Mouse (Mus musculus) CH12.LX (cell line): Measurements from ENCODE around the gene Rps3a1. TPM values are rescaled to one million over a fixed set of nuclear protein-coding genes. Genes with fewer than 3 reads are reported as not detected.

Experiments
- DNase-seq: peaks from one replicate; pipeline ENCODE4 v3.0.0-alpha.2; 2013; ENCODE audit errors: extremely low read depth
- H3K27ac ChIP-seq: 2 replicates; pipeline ENCODE4 v1.5.1; 2012; ENCODE audit warnings: low read depth, mild to moderate bottlenecking, control low read depth, moderate library complexity; ENCODE audit not compliant: insufficient read depth
- H3K27me3 ChIP-seq: replicated peaks from 2 replicates; pipeline ENCODE3; 2012; ENCODE audit warnings: inconsistent platforms
- H3K36me3 ChIP-seq, 2 experiments: replicated peaks in 1 of 2; 2 replicates each; pipeline versions ENCODE3 to v1.6.1; 2012; ENCODE audit warnings: inconsistent platforms in 1 of 2, low read length in 1 of 2, mild to moderate bottlenecking in 1 of 2, mixed read lengths in 1 of 2, moderate library complexity in 1 of 2; ENCODE audit not compliant: control insufficient read depth in 1 of 2, insufficient read depth in 1 of 2
- H3K4me1 ChIP-seq, 2 experiments: 2 replicates each; pipeline ENCODE4 v1.6.1; 2012; ENCODE audit warnings: inconsistent platforms in 1 of 2, moderate library complexity in 1 of 2; ENCODE audit not compliant: insufficient read depth in 2 of 2, control insufficient read depth in 1 of 2
- H3K4me2 ChIP-seq: 2 replicates; pipeline ENCODE4 v1.6.1; 2012; ENCODE audit warnings: low read depth, mild to moderate bottlenecking, control low read depth; ENCODE audit not compliant: poor library complexity, insufficient read depth, severe bottlenecking
- H3K4me3 ChIP-seq, 3 experiments: fragments of 150-350 bp in 1 of 3; sonication (generic) in 1 of 3; replicated peaks in 1 of 3; 2 replicates each; pipeline versions ENCODE3 to v1.5.1; 2011 to 2012; ENCODE audit warnings: low read depth in 2 of 3, low read length in 2 of 3, mild to moderate bottlenecking in 2 of 3, moderate library complexity in 2 of 3, control low read depth in 1 of 3, improper control_type of control experiment in 1 of 3, inconsistent platforms in 1 of 3, mixed read lengths in 1 of 3; ENCODE audit not compliant: poor library complexity in 1 of 3
- H3K79me2 ChIP-seq: replicated peaks from 2 replicates; pipeline ENCODE4 v1.6.1; 2012; ENCODE audit warnings: mild to moderate bottlenecking, moderate library complexity; ENCODE audit not compliant: control insufficient read depth, poor library complexity, insufficient read depth, severe bottlenecking; ENCODE audit errors: extremely low read depth
- H3K9ac ChIP-seq: 2 replicates; pipeline ENCODE4 v1.6.1; 2012; ENCODE audit warnings: low read depth, mild to moderate bottlenecking, control low read depth, moderate library complexity; ENCODE audit not compliant: insufficient read depth
- H3K9me3 ChIP-seq: replicated peaks from 2 replicates; pipeline ENCODE3; 2012; ENCODE audit warnings: low read length, inconsistent platforms, mixed read lengths
- BHLHE40 ChIP-seq: IDR thresholded peaks from 2 replicates; pipeline ENCODE4 v1.6.1; 2011; ENCODE audit warnings: mild to moderate bottlenecking, low read depth, low read length, improper control_type of control experiment
- CHD1 ChIP-seq: IDR thresholded peaks from 2 replicates; pipeline ENCODE4 v1.6.1; 2012; ENCODE audit warnings: low read depth, low read length, improper control_type of control experiment, inconsistent platforms
- CHD2 ChIP-seq: IDR thresholded peaks from 2 replicates; pipeline ENCODE4 v1.6.1; 2011; ENCODE audit warnings: low read length, improper control_type of control experiment
- E2F4 ChIP-seq: IDR thresholded peaks from 2 replicates; pipeline ENCODE4 v1.6.1; 2011; ENCODE audit warnings: low read depth, low read length, improper control_type of control experiment; ENCODE audit not compliant: insufficient replicate concordance
- ELF1 ChIP-seq: IDR thresholded peaks from 2 replicates; pipeline ENCODE4 v1.6.1; 2014; ENCODE audit warnings: low read depth, mild to moderate bottlenecking, inconsistent platforms, low read length, improper control_type of control experiment
- EP300 ChIP-seq: IDR thresholded peaks from 2 replicates; pipeline ENCODE4 v1.6.1; 2011; ENCODE audit warnings: low read length, improper control_type of control experiment
- ETS1 ChIP-seq: conservative IDR thresholded peaks from 2 replicates; pipeline ENCODE4 v1.6.1; 2012; ENCODE audit warnings: low read depth, mild to moderate bottlenecking, inconsistent platforms, low read length, improper control_type of control experiment, moderate library complexity
- GABPA ChIP-seq: IDR thresholded peaks from 2 replicates; pipeline ENCODE4 v1.6.1; 2012; ENCODE audit warnings: low read depth, low read length, improper control_type of control experiment, inconsistent platforms; ENCODE audit not compliant: insufficient replicate concordance
- IRF4 ChIP-seq: IDR thresholded peaks from 2 replicates; pipeline ENCODE4 v1.6.1; 2014; ENCODE audit warnings: low read depth, mild to moderate bottlenecking, inconsistent platforms, low read length, improper control_type of control experiment
- JUN ChIP-seq: IDR thresholded peaks from 2 replicates; pipeline ENCODE4 v1.6.1; 2011; ENCODE audit warnings: low read depth, mild to moderate bottlenecking, low read length, improper control_type of control experiment, moderate library complexity; ENCODE audit not compliant: insufficient read depth
- JUND ChIP-seq: conservative IDR thresholded peaks from 2 replicates; pipeline ENCODE4 v1.6.1; 2011; ENCODE audit warnings: low read depth, low read length, improper control_type of control experiment
- KAT2A ChIP-seq: IDR thresholded peaks from 2 replicates; pipeline ENCODE4 v1.6.1; 2012; ENCODE audit warnings: low read length, improper control_type of control experiment, inconsistent platforms; ENCODE audit not compliant: insufficient replicate concordance
- MAFK ChIP-seq: IDR thresholded peaks from 2 replicates; pipeline ENCODE4 v1.6.1; 2011; ENCODE audit warnings: low read length, improper control_type of control experiment; ENCODE audit not compliant: insufficient replicate concordance
- MAX ChIP-seq: IDR thresholded peaks from 2 replicates; pipeline ENCODE4 v1.6.1; 2011; ENCODE audit warnings: low read length, improper control_type of control experiment
- MAZ ChIP-seq: IDR thresholded peaks from 2 replicates; pipeline ENCODE4 v1.6.1; 2012; ENCODE audit warnings: low read depth, mild to moderate bottlenecking, inconsistent platforms, low read length, improper control_type of control experiment, moderate library complexity
- MEF2A ChIP-seq: IDR thresholded peaks from 2 replicates; pipeline ENCODE4 v1.6.1; 2014; ENCODE audit warnings: low read depth, mild to moderate bottlenecking, inconsistent platforms, low read length, improper control_type of control experiment, borderline replicate concordance
- POLR2A ChIP-seq: IDR thresholded peaks from 2 replicates; pipeline ENCODE4 v1.6.1; 2011; ENCODE audit warnings: low read depth, mild to moderate bottlenecking, improper control_type of control experiment, low read length
- SIN3A ChIP-seq: IDR thresholded peaks from 2 replicates; pipeline ENCODE4 v1.6.1; 2012; ENCODE audit warnings: low read length, improper control_type of control experiment, inconsistent platforms
- SMC3 ChIP-seq: IDR thresholded peaks from 2 replicates; pipeline ENCODE4 v1.6.1; 2011; ENCODE audit warnings: low read depth, low read length, improper control_type of control experiment
- TBP ChIP-seq: conservative IDR thresholded peaks from 2 replicates; pipeline ENCODE4 v1.6.1; 2011; ENCODE audit warnings: low read depth, low read length, improper control_type of control experiment
- TCF12 ChIP-seq: IDR thresholded peaks from 2 replicates; pipeline ENCODE4 v1.6.1; 2014; ENCODE audit warnings: low read depth, mild to moderate bottlenecking, inconsistent platforms, low read length, improper control_type of control experiment
- USF2 ChIP-seq: conservative IDR thresholded peaks from 2 replicates; pipeline ENCODE4 v1.6.1; 2011; ENCODE audit warnings: low read depth, low read length, improper control_type of control experiment
- ZMIZ1 ChIP-seq: IDR thresholded peaks from 2 replicates; pipeline ENCODE4 v1.6.1; 2012; ENCODE audit warnings: low read depth, mild to moderate bottlenecking, inconsistent platforms, low read length, improper control_type of control experiment
- dilution Hi-C: fragments of 300-500 bp; cut with MboI; formaldehyde crosslinking; loops from 2 replicates; pipeline ENCODE4 v1.14.3; 2020; ENCODE audit warnings: low sequenced_read_pairs; ENCODE audit not compliant: extremely low pct_unique_long_range_greater_than_20kb, extremely low pct_ligation_motif_present
- in situ Hi-C: fragments of 300-500 bp; cut with MboI; formaldehyde crosslinking; loops from 3 replicates; pipeline ENCODE4 v1.14.3; 2019; ENCODE audit warnings: low sequenced_read_pairs, low pct_ligation_motif_present, low pct_unique_long_range_greater_than_20kb, mixed read lengths
- polyA plus RNA-seq: library from polyadenylated mRNA; unstranded; fragments of >175 nt; gene quantifications from 2 replicates; pipeline ENCODE4 v1.2.1, GENCODE M21; 2012; ENCODE audit warnings: low read depth; ENCODE audit not compliant: insufficient read length
- total RNA-seq, 2 experiments: library from RNA; depleted of rRNA; stranded (reverse); fragments of 300-350 nt in 1 of 2; fragments of >200 nt in 1 of 2; gene quantifications; 2 replicates each; pipeline ENCODE4 v1.2.3; 2012 to 2014

The Rps3a1 gene
- total and polyA plus RNA-seq, 3 experiments, result 2,244 to 5,270 (median 3,430) TPM

DNA sequence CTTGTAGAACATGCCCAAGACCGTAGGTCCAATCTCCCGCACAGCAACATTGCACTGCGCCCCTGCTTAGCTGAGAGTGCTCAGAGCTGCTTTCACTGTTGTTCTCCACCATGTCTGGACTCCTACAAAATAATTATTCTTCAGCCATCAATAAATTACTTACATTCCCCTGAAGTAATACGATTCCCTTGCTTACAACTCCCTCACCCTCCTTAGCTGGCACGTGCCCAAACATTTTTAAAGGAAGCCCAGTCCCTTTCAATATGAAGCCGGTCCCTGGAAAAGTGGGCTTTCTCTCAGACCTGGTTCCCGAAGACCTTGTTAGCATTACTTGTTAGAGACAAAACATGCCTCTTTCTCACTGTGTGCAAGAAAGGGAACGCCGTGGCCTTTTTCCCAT, 7.0 kb upstream of the Rps3a1 start:
- Histone ChIP-seq H3K4me2 (peak overlapping the region; percentile 80), H3K27ac (peak overlapping the region; percentile 70), H3K9ac (0 out of 2 replicates have a peak overlapping the region, but pooled peaks have one; percentile 20), H3K36me3 (peaks cover 3 to 15% of the 10 kb centered on the region in 2 experiments)
- dilution Hi-C loops, result no loop called here
- in situ Hi-C loops, result no loop called here
- no peak for TF ChIP-seq JUN
- peak; percentile 61; the same call in 1 of the 2 replicates for TF ChIP-seq BHLHE40
- 0 out of 2 replicates have a peak, but pooled peaks have one; percentile 3 for TF ChIP-seq POLR2A
- TF ChIP-seq, all 38 proteins: peak for 2
- no peaks in the 10 kb centered on the region for H3K79me2 ChIP-seq
- no peak for DNase-seq
- H3K4me1 ChIP-seq, result peaks cover 7 to 24% of the 10 kb centered on the region in 2 experiments
- peak overlapping the region in 1 of 3 experiments; percentile 11 for H3K4me3 ChIP-seq
- H3K9me3 ChIP-seq, result peaks cover 5% of the 10 kb centered on the region
- no peaks in the 10 kb centered on the region for H3K27me3 ChIP-seq

DNA sequence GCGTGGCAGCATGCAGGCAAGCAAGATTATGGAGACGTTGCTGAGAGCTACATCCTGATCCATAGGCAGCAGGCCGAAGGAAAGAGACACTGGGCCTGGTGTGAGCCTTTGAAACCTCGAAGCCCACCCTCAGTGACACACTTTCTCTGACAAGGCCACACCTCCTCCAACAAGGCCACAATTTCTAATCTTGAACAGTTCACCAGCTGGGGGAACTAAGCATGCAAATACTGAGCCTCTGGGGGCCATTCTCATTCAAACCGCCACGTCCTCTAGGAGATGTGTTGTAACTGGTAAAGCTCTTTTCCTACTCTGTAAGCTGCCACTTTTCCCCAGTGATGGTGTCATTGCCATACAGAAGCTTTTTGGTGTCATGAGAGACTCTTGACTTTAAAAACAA, 6.6 kb upstream of the Rps3a1 start:
- TF ChIP-seq MEF2A (peak; percentile 85; the same call in 1 of the 2 replicates), TBP (0 out of 2 replicates have a peak, but pooled peaks have one; percentile 59), JUND (peak; percentile 39; the same call in 1 of the 2 replicates), SIN3A (peak; percentile 61), EP300 (peak; percentile 86), GABPA (no peak), SMC3 (no peak), IRF4 (peak; percentile 72), ETS1 (peak; percentile 87), TCF12 (peak; percentile 87), CHD2 (peak; percentile 51; the same call in 1 of the 2 replicates), ZMIZ1 (no peak), BHLHE40 (peak; percentile 44), POLR2A (0 out of 2 replicates have a peak, but pooled peaks have one; percentile 25), MAFK (0 out of 2 replicates have a peak, but pooled peaks have one; percentile 49), E2F4 (0 out of 2 replicates have a peak, but pooled peaks have one; percentile 34), ELF1 (no peak), CHD1 (no peak), MAZ (peak; percentile 64; the same call in 1 of the 2 replicates), USF2 (no peak), KAT2A (0 out of 2 replicates have a peak, but pooled peaks have one; percentile 68), MAX (peak; percentile 55; the same call in 1 of the 2 replicates), JUN (0 out of 2 replicates have a peak, but pooled peaks have one; percentile 23)
- Histone ChIP-seq H3K79me2 (no peaks in the 10 kb centered on the region), H3K27me3 (no peaks in the 10 kb centered on the region), H3K9me3 (peaks cover 5% of the 10 kb centered on the region), H3K4me3 (peak overlapping the region in 1 of 3 experiments; percentile 11), H3K4me1 (peaks cover 7 to 24% of the 10 kb centered on the region in 2 experiments), H3K9ac (0 out of 2 replicates have a peak overlapping the region, but pooled peaks have one; percentile 20), H3K36me3 (peaks cover 3 to 15% of the 10 kb centered on the region in 2 experiments), H3K4me2 (peak overlapping the region; percentile 80), H3K27ac (peak overlapping the region; percentile 87)
- dilution Hi-C loops, result no loop called here
- in situ Hi-C loops, result no loop called here
- peak; percentile 86 for DNase-seq
